Mouse (Mus musculus): ENCODE results near the gene Anapc13. TPM values are rescaled to one million over a fixed set of nuclear protein-coding genes. Genes with fewer than 3 reads are reported as not detected.
A peak's percentile ranks its signal among the peaks of the same experiment; 100 is the strongest.

The Anapc13 gene
- polyA plus RNA-seq, 1 experiment: not detected

GRCm38 (mm10) chr9:102625401-102625982, 604 bp upstream of the Anapc13 start:
- peak overlapping the region; percentile 78 for H3K27ac ChIP-seq (ENCODE audit: insufficient read depth, low read depth, low read length)
- H3K4me3 ChIP-seq (ENCODE audit: insufficient read depth, low read depth, low read length): peak overlapping the region; percentile 92
- peaks cover 3% of the 10 kb centered on the region; the same call in 1 of the 2 replicates for H3K4me1 ChIP-seq (ENCODE audit: control insufficient read depth, insufficient read depth, low read length)
- WGBS: 2% methylated on average over 26 of the region's 27 CpGs
- TF ChIP-seq CTCF (IDR thresholded peaks at IDR 0.05; ENCODE audit: insufficient read depth, low read depth, low read length) (no peak), POLR2A (IDR thresholded peaks at IDR 0.05; ENCODE audit: insufficient read depth, low read depth, low read length) (no peak)

DNA sequence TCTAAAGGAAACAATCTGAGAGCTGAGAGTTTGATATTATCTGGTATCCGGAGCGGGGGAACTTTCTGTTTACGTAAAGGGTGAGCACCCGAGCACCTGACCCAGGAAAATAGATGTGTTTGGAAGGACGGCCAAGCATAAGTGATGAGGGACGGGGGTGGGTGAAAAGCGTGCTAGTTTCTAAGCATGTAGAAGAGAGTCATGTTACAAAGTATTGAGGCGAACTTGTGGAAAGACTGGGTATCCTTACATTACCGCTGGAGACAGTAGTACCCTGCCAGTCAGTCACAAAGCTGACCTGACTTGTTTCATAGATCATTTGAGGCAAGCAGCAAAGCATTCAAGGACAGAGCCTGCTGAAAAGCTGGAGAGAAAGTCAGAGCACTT, 736 bp downstream of the Anapc13 start:
- Histone ChIP-seq H3K4me1 (ENCODE audit: control insufficient read depth, insufficient read depth, low read length) (peaks cover 3% of the 10 kb centered on the region; the same call in 1 of the 2 replicates), H3K4me3 (ENCODE audit: insufficient read depth, low read depth, low read length) (peak overlapping the region; percentile 92), H3K27ac (ENCODE audit: insufficient read depth, low read depth, low read length) (peak overlapping the region; percentile 76)
- WGBS: 0% methylated on average over 9 of the region's 9 CpGs
- TF ChIP-seq CTCF (IDR thresholded peaks at IDR 0.05; ENCODE audit: insufficient read depth, low read depth, low read length) (no peak), POLR2A (IDR thresholded peaks at IDR 0.05; ENCODE audit: insufficient read depth, low read depth, low read length) (no peak)

- WGBS: 73% methylated on average over 7 of the region's 7 CpGs
- Histone ChIP-seq H3K27ac (ENCODE audit: insufficient read depth, low read depth, low read length) (no peak overlapping the region), H3K4me3 (ENCODE audit: insufficient read depth, low read depth, low read length) (peak overlapping the region; percentile 92; the same call in 1 of the 2 replicates), H3K4me1 (ENCODE audit: control insufficient read depth, insufficient read depth, low read length) (peaks cover 3% of the 10 kb centered on the region; the same call in 1 of the 2 replicates)
- TF ChIP-seq POLR2A (IDR thresholded peaks at IDR 0.05; ENCODE audit: insufficient read depth, low read depth, low read length) (no peak), CTCF (IDR thresholded peaks at IDR 0.05; ENCODE audit: insufficient read depth, low read depth, low read length) (no peak)
Observed at GRCm38 (mm10) chr9:102627442-102627841, 1.3 kb downstream of the Anapc13 start.

GRCm38 (mm10) chr9:102629052-102629451, 3.0 kb downstream of the Anapc13 start:
- Histone ChIP-seq H3K4me3 (ENCODE audit: insufficient read depth, low read depth, low read length) (no peak overlapping the region), H3K4me1 (ENCODE audit: control insufficient read depth, insufficient read depth, low read length) (peaks cover 3% of the 10 kb centered on the region; the same call in 1 of the 2 replicates), H3K27ac (ENCODE audit: insufficient read depth, low read depth, low read length) (no peak overlapping the region)
- 80% methylated on average over 7 of the region's 7 CpGs for WGBS
- TF ChIP-seq CTCF (IDR thresholded peaks at IDR 0.05; ENCODE audit: insufficient read depth, low read depth, low read length) (no peak), POLR2A (IDR thresholded peaks at IDR 0.05; ENCODE audit: insufficient read depth, low read depth, low read length) (no peak)

DNA sequence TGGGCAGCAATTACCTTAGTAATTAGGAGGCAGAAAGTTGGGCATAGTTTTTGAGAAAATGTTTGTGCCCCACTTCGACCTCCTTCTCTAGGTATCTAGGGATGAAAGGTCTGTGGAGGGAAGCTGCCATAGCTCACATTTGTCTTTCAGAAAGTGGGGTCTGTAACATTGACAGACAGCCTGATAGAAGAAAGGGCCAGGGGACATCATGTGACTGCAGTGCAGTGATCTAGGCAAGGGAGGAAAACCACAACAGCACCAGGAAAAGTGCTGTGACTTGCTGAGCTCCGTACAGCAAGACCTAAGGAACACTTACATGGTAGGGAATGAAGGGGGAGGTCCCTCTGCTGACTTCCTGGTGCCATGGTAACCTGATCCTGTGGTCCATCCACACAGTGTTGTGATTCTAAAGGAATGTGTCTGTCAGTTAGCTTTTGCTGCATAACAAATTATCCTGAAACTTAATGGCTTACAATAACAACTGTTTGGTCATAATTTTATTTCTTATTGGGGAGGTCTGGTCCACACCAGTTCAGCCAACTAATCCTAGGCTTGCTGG, 5.6 kb downstream of the Anapc13 start:
- 82% methylated on average over 2 of the region's 2 CpGs for WGBS
- no peak overlapping the region for H3K27ac ChIP-seq (ENCODE audit: insufficient read depth, low read depth, low read length)
- H3K4me3 ChIP-seq (ENCODE audit: insufficient read depth, low read depth, low read length): no peak overlapping the region
- H3K4me1 ChIP-seq (ENCODE audit: control insufficient read depth, insufficient read depth, low read length): no peaks in the 10 kb centered on the region
- TF ChIP-seq CTCF (IDR thresholded peaks at IDR 0.05; ENCODE audit: insufficient read depth, low read depth, low read length): no peak
- TF ChIP-seq POLR2A (IDR thresholded peaks at IDR 0.05; ENCODE audit: insufficient read depth, low read depth, low read length): no peak

DNA sequence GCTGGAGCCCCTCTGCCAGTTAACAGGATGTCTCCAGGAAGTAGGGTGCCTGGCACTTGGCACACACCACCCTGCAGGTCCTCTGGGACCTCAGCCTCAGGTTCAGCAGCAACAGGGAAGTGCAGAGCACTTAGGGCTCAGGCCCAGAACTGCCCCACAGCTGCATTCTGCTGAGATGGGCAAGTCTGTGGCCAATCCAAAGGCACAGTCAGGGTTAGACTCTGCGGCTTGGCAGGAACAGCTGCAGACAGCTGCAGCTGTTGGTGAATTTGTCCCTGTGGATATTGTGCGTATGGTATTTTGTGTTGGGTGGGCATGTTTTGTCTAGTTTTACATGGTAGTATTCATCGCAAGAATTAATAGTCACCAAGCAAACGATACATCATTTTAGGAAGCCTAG, 6.1 kb downstream of the Anapc13 start:
- TF ChIP-seq POLR2A (IDR thresholded peaks at IDR 0.05; ENCODE audit: insufficient read depth, low read depth, low read length): no peak
- no peak for TF ChIP-seq CTCF (IDR thresholded peaks at IDR 0.05; ENCODE audit: insufficient read depth, low read depth, low read length)
- Histone ChIP-seq H3K4me3 (ENCODE audit: insufficient read depth, low read depth, low read length) (no peak overlapping the region), H3K4me1 (ENCODE audit: control insufficient read depth, insufficient read depth, low read length) (no peaks in the 10 kb centered on the region), H3K27ac (ENCODE audit: insufficient read depth, low read depth, low read length) (no peak overlapping the region)
- WGBS: 75% methylated on average over 4 of the region's 4 CpGs

GRCm38 (mm10) chr9:102632923-102633537, 6.9 kb downstream of the Anapc13 start:
- 35% methylated on average over 1 of the region's 1 CpGs for whole genome bisulfite sequencing
- Histone ChIP-seq H3K4me1 (ENCODE audit: control insufficient read depth, insufficient read depth, low read length) (peaks cover 4% of the 10 kb centered on the region; the same call in 1 of the 2 replicates), H3K27ac (ENCODE audit: insufficient read depth, low read depth, low read length) (no peak overlapping the region), H3K4me3 (ENCODE audit: insufficient read depth, low read depth, low read length) (no peak overlapping the region)
- TF ChIP-seq POLR2A (IDR thresholded peaks at IDR 0.05; ENCODE audit: insufficient read depth, low read depth, low read length) (no peak), CTCF (IDR thresholded peaks at IDR 0.05; ENCODE audit: insufficient read depth, low read depth, low read length) (no peak)

GRCm38 (mm10) chr9:102634453-102634852, 8.4 kb downstream of the Anapc13 start:
- WGBS: 90% methylated on average over 8 of the region's 8 CpGs
- TF ChIP-seq POLR2A (IDR thresholded peaks at IDR 0.05; ENCODE audit: insufficient read depth, low read depth, low read length) (no peak), CTCF (IDR thresholded peaks at IDR 0.05; ENCODE audit: insufficient read depth, low read depth, low read length) (no peak)

GRCm38 (mm10) chr9:102636553-102636952, 10.5 kb downstream of the Anapc13 start:
- Histone ChIP-seq H3K27ac (ENCODE audit: insufficient read depth, low read depth, low read length) (no peak overlapping the region), H3K4me1 (ENCODE audit: control insufficient read depth, insufficient read depth, low read length) (peaks cover 5% of the 10 kb centered on the region; the same call in 1 of the 2 replicates), H3K4me3 (ENCODE audit: insufficient read depth, low read depth, low read length) (no peak overlapping the region)
- TF ChIP-seq CTCF (IDR thresholded peaks at IDR 0.05; ENCODE audit: insufficient read depth, low read depth, low read length): peak; percentile 39; the same call in 1 of the 2 replicates
- no peak for TF ChIP-seq POLR2A (IDR thresholded peaks at IDR 0.05; ENCODE audit: insufficient read depth, low read depth, low read length)
- 4% methylated on average over 4 of the region's 4 CpGs for WGBS

More at GRCm38 (mm10) chr9:102634453-102634852, 8.4 kb downstream of the Anapc13 start:
- peaks cover 5% of the 10 kb centered on the region; the same call in 1 of the 2 replicates for H3K4me1 ChIP-seq (ENCODE audit: control insufficient read depth, insufficient read depth, low read length)
- no peak overlapping the region for H3K27ac ChIP-seq (ENCODE audit: insufficient read depth, low read depth, low read length)
- no peak overlapping the region for H3K4me3 ChIP-seq (ENCODE audit: insufficient read depth, low read depth, low read length)

Measured in olfactory bulb, adult 2 months (tissue).